Mouse (Mus musculus) intestine, embryonic 16.5 days (tissue): ENCODE results near the gene Cdh1. TPM values are rescaled to one million over a fixed set of nuclear protein-coding genes. Genes with fewer than 3 reads are reported as not detected.
"Not testable (repeated sequence)": the region's sequence is repeated elsewhere in the genome, so short reads cannot be mapped to it uniquely, and the experiment has no call there.

Source experiments
- ATAC-seq: fragments of 200-750 bp; cut with Nextera tagmentation; 2 replicates; pipeline ENCODE4 v1.8.0; 2017; ENCODE audit warnings: moderate TSS enrichment, moderate library complexity
- H3K27ac ChIP-seq: fragments of 300-500 bp; sonication (generic); 2 replicates; pipeline ENCODE4 v1.5.1; 2014; ENCODE audit warnings: mild to moderate bottlenecking, low read length
- H3K27me3 ChIP-seq: fragments of 300-500 bp; sonication (generic); replicated peaks from 2 replicates; pipeline ENCODE4 v1.6.1; 2014; ENCODE audit warnings: low read length, control low read depth, mixed read lengths; ENCODE audit not compliant: control insufficient read depth, insufficient read depth
- H3K36me3 ChIP-seq: fragments of 300-500 bp; sonication (generic); 2 replicates; pipeline ENCODE4 v1.6.1; 2014; ENCODE audit warnings: low read length, control low read depth; ENCODE audit not compliant: control insufficient read depth, insufficient read depth
- H3K4me1 ChIP-seq: fragments of 300-500 bp; sonication (generic); 2 replicates; pipeline ENCODE4 v1.6.1; 2014; ENCODE audit warnings: low read length, control low read depth, mixed read lengths; ENCODE audit not compliant: control insufficient read depth, insufficient read depth
- H3K4me2 ChIP-seq: fragments of 300-500 bp; sonication (generic); 2 replicates; pipeline ENCODE4 v1.6.1; 2014; ENCODE audit warnings: low read depth, low read length, control low read depth
- H3K4me3 ChIP-seq: fragments of 300-500 bp; sonication (generic); 2 replicates; pipeline ENCODE4 v1.5.1; 2014; ENCODE audit warnings: mild to moderate bottlenecking, low read length
- H3K9ac ChIP-seq: fragments of 300-500 bp; sonication (generic); 2 replicates; pipeline ENCODE4 v1.6.1; 2014; ENCODE audit warnings: low read depth, low read length
- H3K9me3 ChIP-seq: fragments of 300-500 bp; sonication (generic); 2 replicates; pipeline ENCODE4 v1.6.1; 2016; ENCODE audit warnings: low read length, control low read depth; ENCODE audit not compliant: control insufficient read depth
- WGBS: fragments of 180-500 bp; shearing (Covaris S2); extraction: QIAGEN DNeasy Blood & Tissue Kit; methylation state at CpG from one replicate; pipeline ENCODE4 v1.1.7; 2014; 5-methylcytosine and 5-hydroxymethylcytosine counted together
- polyA plus RNA-seq: library from polyadenylated mRNA; unstranded; fragments of >200 nt; fragmentation: Nextera tagmentation; extraction: Ambion mirVana; gene quantifications from 2 replicates; pipeline ENCODE4 v1.2.1, GENCODE M21; 2015

Gene Cdh1
- polyA plus RNA-seq, 1 experiment from 2014 or later = 170 TPM

GRCm38 (mm10) chr8:106606601-106607145, 3.5 kb downstream of the Cdh1 start:
- WGBS = 27% methylated on average over 15 of the region's 15 CpGs
- peaks cover 23% of the 10 kb centered on the region; the same call in 1 of the 2 replicates for H3K27me3 ChIP-seq
- H3K4me1 ChIP-seq = peaks cover 20% of the 10 kb centered on the region
- ATAC-seq = no peak
- H3K36me3 ChIP-seq = no peaks in the 10 kb centered on the region
- H3K9me3 ChIP-seq = no peaks in the 10 kb centered on the region
- peak overlapping the region; percentile 45 for H3K4me2 ChIP-seq
- H3K9ac ChIP-seq = peak overlapping the region; percentile 28; the same call in 1 of the 2 replicates
- no peak overlapping the region for H3K27ac ChIP-seq
- peak overlapping the region; percentile 10 for H3K4me3 ChIP-seq

GRCm38 (mm10) chr8:106607783-106608182, 4.6 kb downstream of the Cdh1 start:
- not testable (repeated sequence) for H3K4me2 ChIP-seq, H3K4me3 ChIP-seq, H3K36me3 ChIP-seq, ATAC-seq, H3K9ac ChIP-seq, H3K9me3 ChIP-seq
- peaks cover 26% of the 10 kb centered on the region for H3K4me1 ChIP-seq
- H3K27ac ChIP-seq = peak overlapping the region; percentile 70; the same call in 1 of the 2 replicates
- 88% methylated on average over 4 of the region's 4 CpGs for WGBS
- H3K27me3 ChIP-seq = peaks cover 16% of the 10 kb centered on the region; the same call in 1 of the 2 replicates

GRCm38 (mm10) chr8:106608425-106608824, 5.3 kb downstream of the Cdh1 start:
- Histone ChIP-seq H3K4me2 (no peak overlapping the region), H3K4me3 (no peak overlapping the region), H3K36me3 (no peaks in the 10 kb centered on the region), H3K9ac (no peak overlapping the region), H3K27ac (peak overlapping the region; percentile 70), H3K27me3 (peaks cover 13% of the 10 kb centered on the region; the same call in 1 of the 2 replicates), H3K4me1 (peaks cover 21% of the 10 kb centered on the region), H3K9me3 (no peaks in the 10 kb centered on the region)
- ATAC-seq = peak; percentile 39
- 27% methylated on average over 3 of the region's 3 CpGs for WGBS

- H3K27ac ChIP-seq = peak overlapping the region; percentile 90
- no peaks in the 10 kb centered on the region for H3K36me3 ChIP-seq
- no peaks in the 10 kb centered on the region for H3K9me3 ChIP-seq
- H3K4me3 ChIP-seq = no peak overlapping the region
- peaks cover 19% of the 10 kb centered on the region for H3K4me1 ChIP-seq
- peak; percentile 68 for ATAC-seq
- peaks cover 10% of the 10 kb centered on the region; the same call in 1 of the 2 replicates for H3K27me3 ChIP-seq
- 44% methylated on average over 7 of the region's 7 CpGs for WGBS
- H3K4me2 ChIP-seq = no peak overlapping the region
- no peak overlapping the region for H3K9ac ChIP-seq
These were observed 6.1 kb downstream of the Cdh1 start for GRCm38 (mm10) chr8:106609076-106609903.

GRCm38 (mm10) chr8:106610958-106611640, 7.9 kb downstream of the Cdh1 start:
- WGBS = 46% methylated on average over 9 of the region's 9 CpGs
- peaks cover 28% of the 10 kb centered on the region for H3K4me1 ChIP-seq
- no peaks in the 10 kb centered on the region for H3K9me3 ChIP-seq
- peak; percentile 51 for ATAC-seq
- H3K27ac ChIP-seq = peak overlapping the region; percentile 90
- H3K9ac ChIP-seq = peak overlapping the region; percentile 30; the same call in 1 of the 2 replicates
- H3K27me3 ChIP-seq = peaks cover 6% of the 10 kb centered on the region; the same call in 1 of the 2 replicates
- H3K36me3 ChIP-seq = no peaks in the 10 kb centered on the region
- no peak overlapping the region for H3K4me3 ChIP-seq
- peak overlapping the region; percentile 30 for H3K4me2 ChIP-seq

- ATAC-seq = no peak
- Histone ChIP-seq H3K27me3 (no peaks in the 10 kb centered on the region), H3K4me3 (no peak overlapping the region), H3K9me3 (no peaks in the 10 kb centered on the region), H3K4me2 (no peak overlapping the region), H3K4me1 (peaks cover 36% of the 10 kb centered on the region), H3K27ac (peak overlapping the region; percentile 90), H3K9ac (peak overlapping the region; percentile 30; the same call in 1 of the 2 replicates), H3K36me3 (no peaks in the 10 kb centered on the region)
- 39% methylated on average over 3 of the region's 3 CpGs for WGBS
These were observed 8.9 kb downstream of the Cdh1 start for GRCm38 (mm10) chr8:106612047-106612446.

- H3K9me3 ChIP-seq = no peaks in the 10 kb centered on the region
- 36% methylated on average over 5 of the region's 5 CpGs for WGBS
- peak overlapping the region; percentile 74 for H3K27ac ChIP-seq
- no peaks in the 10 kb centered on the region for H3K36me3 ChIP-seq
- H3K4me2 ChIP-seq = peak overlapping the region; percentile 30
- H3K9ac ChIP-seq = 0 out of 2 replicates have a peak overlapping the region, but pooled peaks have one; percentile 3
- ATAC-seq = peak; percentile 82
- H3K27me3 ChIP-seq = no peaks in the 10 kb centered on the region
- H3K4me3 ChIP-seq = no peak overlapping the region
- peaks cover 50% of the 10 kb centered on the region for H3K4me1 ChIP-seq
These were observed 11.6 kb downstream of the Cdh1 start for GRCm38 (mm10) chr8:106614704-106615103.

- Histone ChIP-seq H3K27ac (peak overlapping the region; percentile 53), H3K4me2 (no peak overlapping the region), H3K9me3 (no peaks in the 10 kb centered on the region), H3K4me1 (peaks cover 51% of the 10 kb centered on the region), H3K4me3 (no peak overlapping the region), H3K9ac (no peak overlapping the region), H3K36me3 (no peaks in the 10 kb centered on the region), H3K27me3 (no peaks in the 10 kb centered on the region)
- 68% methylated on average over 10 of the region's 10 CpGs for WGBS
- no peak for ATAC-seq
These were observed 12.6 kb downstream of the Cdh1 start for GRCm38 (mm10) chr8:106615661-106616299.

- 39% methylated on average over 4 of the region's 4 CpGs for WGBS
- Histone ChIP-seq H3K4me2 (no peak overlapping the region), H3K9me3 (no peaks in the 10 kb centered on the region), H3K36me3 (no peaks in the 10 kb centered on the region), H3K4me1 (peaks cover 47% of the 10 kb centered on the region), H3K4me3 (no peak overlapping the region), H3K27me3 (no peaks in the 10 kb centered on the region), H3K9ac (no peak overlapping the region), H3K27ac (peak overlapping the region; percentile 38)
- ATAC-seq = no peak
These were observed 13.5 kb downstream of the Cdh1 start for GRCm38 (mm10) chr8:106616679-106617078.
